Mouse (Mus musculus) limb, embryonic 15.5 days (tissue): ENCODE results near the gene Pard3b. TPM values are rescaled to one million over a fixed set of nuclear protein-coding genes. Genes with fewer than 3 reads are reported as not detected.

Experiments used
- ATAC-seq: fragments of 200-750 bp; cut with Nextera tagmentation; 2 replicates; pipeline ENCODE4 v1.8.0; 2017; ENCODE audit warnings: low read depth, moderate TSS enrichment; ENCODE audit not compliant: insufficient number of reproducible peaks, low FRiP score, low TSS enrichment
- H3K27ac ChIP-seq: fragments of 300-500 bp; sonication (generic); 2 replicates; pipeline ENCODE4 v1.5.1; 2015; ENCODE audit warnings: moderate library complexity, mild to moderate bottlenecking, inconsistent platforms
- H3K27me3 ChIP-seq: fragments of 300-500 bp; sonication (generic); 2 replicates; pipeline ENCODE4 v1.6.1; 2015; ENCODE audit warnings: inconsistent platforms
- H3K36me3 ChIP-seq: fragments of 300-500 bp; sonication (generic); 2 replicates; pipeline ENCODE4 v1.6.1; 2015; ENCODE audit warnings: inconsistent platforms
- H3K4me1 ChIP-seq: fragments of 300-500 bp; sonication (generic); 2 replicates; pipeline ENCODE4 v1.6.1; 2015; ENCODE audit warnings: inconsistent platforms
- H3K4me2 ChIP-seq: fragments of 300-500 bp; sonication (generic); 2 replicates; pipeline ENCODE4 v1.6.1; 2015; ENCODE audit warnings: mild to moderate bottlenecking, inconsistent platforms
- H3K4me3 ChIP-seq: fragments of 300-500 bp; sonication (generic); 2 replicates; pipeline ENCODE4 v1.5.1; 2015; ENCODE audit warnings: mild to moderate bottlenecking, inconsistent platforms
- H3K9ac ChIP-seq: fragments of 300-500 bp; sonication (generic); 2 replicates; pipeline ENCODE4 v1.6.1; 2015; ENCODE audit warnings: inconsistent platforms
- H3K9me3 ChIP-seq: fragments of 300-500 bp; sonication (generic); 2 replicates; pipeline ENCODE4 v1.6.1; 2016; ENCODE audit warnings: inconsistent platforms
- WGBS: fragments of 180-500 bp; shearing (Covaris S2); methylation state at CpG from one replicate; pipeline ENCODE4 v1.1.7; 2015; 5-methylcytosine and 5-hydroxymethylcytosine counted together
- polyA plus RNA-seq: library from polyadenylated mRNA; unstranded; fragments of >200 nt; fragmentation: Nextera tagmentation; extraction: Ambion mirVana; gene quantifications from 2 replicates; pipeline ENCODE4 v1.2.1, GENCODE M21; 2015

The Pard3b gene
- polyA plus RNA-seq, 1 experiment from 2014 or later, result 17.6 TPM

GRCm38 (mm10) chr1:62155970-62156369 lies 517.3 kb downstream of the Pard3b start:
- Histone ChIP-seq H3K9ac (no peak overlapping the region), H3K9me3 (no peaks in the 10 kb centered on the region), H3K27me3 (no peaks in the 10 kb centered on the region), H3K4me1 (no peaks in the 10 kb centered on the region; the same call in 1 of the 2 replicates), H3K36me3 (no peaks in the 10 kb centered on the region), H3K4me3 (no peak overlapping the region), H3K27ac (no peak overlapping the region), H3K4me2 (no peak overlapping the region)
- WGBS, result 35% methylated on average over 1 of the region's 1 CpGs
- no peak for ATAC-seq

GRCm38 (mm10) chr1:62159592-62159991 lies 521.0 kb downstream of the Pard3b start:
- WGBS, result 70% methylated on average over 2 of the region's 2 CpGs
- H3K4me1 ChIP-seq, result no peaks in the 10 kb centered on the region; the same call in 1 of the 2 replicates
- H3K4me2 ChIP-seq, result no peak overlapping the region
- no peaks in the 10 kb centered on the region for H3K36me3 ChIP-seq
- no peaks in the 10 kb centered on the region for H3K9me3 ChIP-seq
- H3K4me3 ChIP-seq, result no peak overlapping the region
- H3K27me3 ChIP-seq, result no peaks in the 10 kb centered on the region
- H3K27ac ChIP-seq, result no peak overlapping the region
- no peak for ATAC-seq
- no peak overlapping the region for H3K9ac ChIP-seq

GRCm38 (mm10) chr1:62175013-62175640 lies 536.5 kb downstream of the Pard3b start:
- no peaks in the 10 kb centered on the region for H3K36me3 ChIP-seq
- H3K4me3 ChIP-seq, result no peak overlapping the region
- H3K27ac ChIP-seq, result no peak overlapping the region
- H3K9ac ChIP-seq, result no peak overlapping the region
- ATAC-seq, result no peak
- 54% methylated on average over 1 of the region's 1 CpGs for WGBS
- no peaks in the 10 kb centered on the region for H3K9me3 ChIP-seq
- no peak overlapping the region for H3K4me2 ChIP-seq
- no peaks in the 10 kb centered on the region for H3K27me3 ChIP-seq
- peaks cover 2% of the 10 kb centered on the region; the same call in 1 of the 2 replicates for H3K4me1 ChIP-seq

- no peak overlapping the region for H3K27ac ChIP-seq
- H3K9ac ChIP-seq, result no peak overlapping the region
- WGBS, result 29% methylated on average over 5 of the region's 5 CpGs
- H3K4me2 ChIP-seq, result no peak overlapping the region
- ATAC-seq, result no peak
- H3K4me1 ChIP-seq, result peaks cover 2% of the 10 kb centered on the region; the same call in 1 of the 2 replicates
- H3K9me3 ChIP-seq, result no peaks in the 10 kb centered on the region
- no peak overlapping the region for H3K4me3 ChIP-seq
- H3K36me3 ChIP-seq, result no peaks in the 10 kb centered on the region
- no peaks in the 10 kb centered on the region for H3K27me3 ChIP-seq
Measured at GRCm38 (mm10) chr1:62181638-62182037, 543.0 kb downstream of the Pard3b start.

GRCm38 (mm10) chr1:62182634-62183033 lies 544.0 kb downstream of the Pard3b start:
- Histone ChIP-seq H3K27ac (no peak overlapping the region), H3K9me3 (no peaks in the 10 kb centered on the region), H3K4me2 (no peak overlapping the region), H3K4me3 (no peak overlapping the region), H3K36me3 (no peaks in the 10 kb centered on the region), H3K9ac (no peak overlapping the region), H3K4me1 (no peaks in the 10 kb centered on the region), H3K27me3 (no peaks in the 10 kb centered on the region)
- ATAC-seq, result no peak
- 58% methylated on average over 3 of the region's 3 CpGs for WGBS

GRCm38 (mm10) chr1:62190786-62191185 lies 552.2 kb downstream of the Pard3b start:
- Histone ChIP-seq H3K9me3 (no peaks in the 10 kb centered on the region), H3K36me3 (no peaks in the 10 kb centered on the region), H3K9ac (no peak overlapping the region), H3K27me3 (no peaks in the 10 kb centered on the region), H3K4me2 (no peak overlapping the region), H3K4me1 (0 out of 2 replicates have a peak, but pooled peaks cover 3% of the 10 kb centered on the region), H3K27ac (no peak overlapping the region), H3K4me3 (no peak overlapping the region)
- WGBS, result 36% methylated on average over 1 of the region's 1 CpGs
- ATAC-seq, result no peak

GRCm38 (mm10) chr1:62197515-62197914 lies 558.9 kb downstream of the Pard3b start:
- ATAC-seq, result no peak
- Histone ChIP-seq H3K4me2 (no peak overlapping the region), H3K9me3 (no peaks in the 10 kb centered on the region), H3K36me3 (no peaks in the 10 kb centered on the region), H3K27ac (no peak overlapping the region), H3K27me3 (no peaks in the 10 kb centered on the region), H3K9ac (no peak overlapping the region), H3K4me3 (no peak overlapping the region), H3K4me1 (no peaks in the 10 kb centered on the region)
- 58% methylated on average over 8 of the region's 8 CpGs for WGBS

- H3K9ac ChIP-seq, result no peak overlapping the region
- no peaks in the 10 kb centered on the region for H3K4me1 ChIP-seq
- no peak for ATAC-seq
- H3K36me3 ChIP-seq, result no peaks in the 10 kb centered on the region
- H3K4me2 ChIP-seq, result no peak overlapping the region
- no peak overlapping the region for H3K4me3 ChIP-seq
- no peaks in the 10 kb centered on the region for H3K27me3 ChIP-seq
- WGBS, result 82% methylated on average over 1 of the region's 1 CpGs
- H3K27ac ChIP-seq, result no peak overlapping the region
- H3K9me3 ChIP-seq, result no peaks in the 10 kb centered on the region
Measured at GRCm38 (mm10) chr1:62200919-62201318, 562.3 kb downstream of the Pard3b start.

GRCm38 (mm10) chr1:62201686-62202257 lies 563.1 kb downstream of the Pard3b start:
- H3K4me2 ChIP-seq, result no peak overlapping the region
- no peak overlapping the region for H3K4me3 ChIP-seq
- H3K9me3 ChIP-seq, result no peaks in the 10 kb centered on the region
- no peak for ATAC-seq
- no peaks in the 10 kb centered on the region for H3K4me1 ChIP-seq
- H3K27me3 ChIP-seq, result no peaks in the 10 kb centered on the region
- WGBS, result 40% methylated on average over 2 of the region's 2 CpGs
- H3K27ac ChIP-seq, result no peak overlapping the region
- H3K9ac ChIP-seq, result no peak overlapping the region
- H3K36me3 ChIP-seq, result no peaks in the 10 kb centered on the region

- no peak overlapping the region for H3K4me3 ChIP-seq
- H3K27me3 ChIP-seq, result no peaks in the 10 kb centered on the region
- WGBS, result 71% methylated on average over 2 of the region's 2 CpGs
- no peak overlapping the region for H3K4me2 ChIP-seq
- no peaks in the 10 kb centered on the region for H3K9me3 ChIP-seq
- H3K9ac ChIP-seq, result no peak overlapping the region
- H3K27ac ChIP-seq, result no peak overlapping the region
- ATAC-seq, result no peak
- H3K4me1 ChIP-seq, result no peaks in the 10 kb centered on the region
- no peaks in the 10 kb centered on the region for H3K36me3 ChIP-seq
Measured at GRCm38 (mm10) chr1:62213285-62213684, 574.7 kb downstream of the Pard3b start.

GRCm38 (mm10) chr1:62215842-62216241 lies 577.2 kb downstream of the Pard3b start:
- Histone ChIP-seq H3K4me2 (no peak overlapping the region), H3K27ac (no peak overlapping the region), H3K9me3 (no peaks in the 10 kb centered on the region), H3K36me3 (no peaks in the 10 kb centered on the region), H3K4me3 (no peak overlapping the region), H3K4me1 (no peaks in the 10 kb centered on the region), H3K27me3 (no peaks in the 10 kb centered on the region), H3K9ac (no peak overlapping the region)
- WGBS, result 65% methylated on average over 2 of the region's 2 CpGs
- ATAC-seq, result no peak

- H3K4me2 ChIP-seq, result no peak overlapping the region
- no peak overlapping the region for H3K4me3 ChIP-seq
- no peaks in the 10 kb centered on the region for H3K36me3 ChIP-seq
- H3K4me1 ChIP-seq, result no peaks in the 10 kb centered on the region
- H3K9ac ChIP-seq, result no peak overlapping the region
- H3K27ac ChIP-seq, result no peak overlapping the region
- H3K9me3 ChIP-seq, result no peaks in the 10 kb centered on the region
- no peak for ATAC-seq
- 83% methylated on average over 4 of the region's 4 CpGs for WGBS
- H3K27me3 ChIP-seq, result no peaks in the 10 kb centered on the region
Measured at GRCm38 (mm10) chr1:62216568-62216967, 577.9 kb downstream of the Pard3b start.
